Mouse (Mus musculus) testis, adult 2 months (tissue): ENCODE data around the gene Rdh16.

ENCODE experiments used
- CTCF ChIP-seq: fragments of 200-500 bp; IDR thresholded peaks from 2 replicates; pipeline ENCODE4 v1.5.1; 2012; ENCODE audit warnings: low read depth, mild to moderate bottlenecking, inconsistent platforms, low read length, moderate library complexity; ENCODE audit not compliant: control insufficient read depth, insufficient read depth, insufficient replicate concordance
- POLR2A ChIP-seq: fragments of 200-500 bp; IDR thresholded peaks from 2 replicates; pipeline ENCODE4 v1.6.1; 2012; ENCODE audit warnings: low read depth, mild to moderate bottlenecking, inconsistent platforms, low read length, moderate library complexity; ENCODE audit not compliant: control insufficient read depth

DNA sequence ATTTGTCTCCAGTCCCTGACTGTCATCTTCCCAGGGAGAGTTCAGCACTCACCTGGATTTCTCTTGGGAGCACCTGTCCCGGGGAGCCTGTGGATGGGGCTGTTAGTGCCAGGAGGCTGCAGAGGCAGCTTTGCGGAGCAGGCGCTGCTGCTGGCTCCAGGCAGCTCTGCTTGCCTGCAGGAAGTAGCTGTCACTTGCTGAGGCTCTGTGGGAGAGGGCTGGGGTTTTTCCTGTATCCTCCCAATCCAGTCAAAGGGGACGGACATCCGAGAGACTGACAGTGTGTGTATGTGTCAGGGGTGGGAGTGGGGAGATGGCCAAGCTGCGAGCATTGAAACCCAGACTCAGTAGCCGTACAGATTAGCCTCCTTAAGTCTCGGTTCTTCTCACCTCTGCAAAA is 49.4 kb upstream of the Rdh16 start, which contains the start of gene Gpr182:
- TF ChIP-seq POLR2A = no peak
- TF ChIP-seq CTCF = no peak
